Mouse (Mus musculus) neural tube, embryonic 15.5 days (tissue): Measurements from ENCODE around the gene Lypla2. TPM values are rescaled to one million over a fixed set of nuclear protein-coding genes. Genes with fewer than 3 reads are reported as not detected.

ENCODE experiments used
- ATAC-seq: fragments of 200-750 bp; cut with Nextera tagmentation; 2 replicates; pipeline ENCODE4 v1.8.0; 2017; ENCODE audit warnings: mild to moderate bottlenecking, moderate TSS enrichment, moderate library complexity; ENCODE audit not compliant: low FRiP score
- H3K27ac ChIP-seq: fragments of 300-500 bp; sonication (generic); replicated peaks from 2 replicates; pipeline ENCODE4 v1.5.1; 2015; ENCODE audit warnings: mild to moderate bottlenecking, inconsistent platforms
- H3K27me3 ChIP-seq: fragments of 300-500 bp; sonication (generic); replicated peaks from 2 replicates; pipeline ENCODE4 v1.6.1; 2015; ENCODE audit warnings: inconsistent platforms
- H3K36me3 ChIP-seq: fragments of 300-500 bp; sonication (generic); 2 replicates; pipeline ENCODE4 v1.6.1; 2015; ENCODE audit warnings: inconsistent platforms
- H3K4me1 ChIP-seq: fragments of 300-500 bp; sonication (generic); 2 replicates; pipeline ENCODE4 v1.6.1; 2015; ENCODE audit warnings: inconsistent platforms
- H3K4me2 ChIP-seq: fragments of 300-500 bp; sonication (generic); 2 replicates; pipeline ENCODE4 v1.6.1; 2015; ENCODE audit warnings: inconsistent platforms, mild to moderate bottlenecking, moderate library complexity
- H3K4me3 ChIP-seq: fragments of 300-500 bp; sonication (generic); replicated peaks from 2 replicates; pipeline ENCODE4 v1.5.1; 2015; ENCODE audit warnings: mild to moderate bottlenecking, inconsistent platforms
- H3K9ac ChIP-seq: fragments of 300-500 bp; sonication (generic); replicated peaks from 2 replicates; pipeline ENCODE4 v1.6.1; 2015; ENCODE audit warnings: mild to moderate bottlenecking, inconsistent platforms
- H3K9me3 ChIP-seq: fragments of 300-500 bp; sonication (generic); replicated peaks from 2 replicates; pipeline ENCODE4 v1.6.1; 2016; ENCODE audit warnings: inconsistent platforms
- WGBS: fragments of 180-500 bp; shearing (Covaris S2); methylation state at CpG from one replicate; pipeline ENCODE4 v1.1.7; 2015; ENCODE audit warnings: mixed read lengths; 5-methylcytosine and 5-hydroxymethylcytosine counted together
- polyA plus RNA-seq: library from polyadenylated mRNA; unstranded; fragments of >200 nt; fragmentation: Nextera tagmentation; extraction: Ambion mirVana; gene quantifications from 2 replicates; pipeline ENCODE4 v1.2.1, GENCODE M21; 2015

The Lypla2 gene
- polyA plus RNA-seq, 1 experiment from 2014 or later = 211 TPM

DNA sequence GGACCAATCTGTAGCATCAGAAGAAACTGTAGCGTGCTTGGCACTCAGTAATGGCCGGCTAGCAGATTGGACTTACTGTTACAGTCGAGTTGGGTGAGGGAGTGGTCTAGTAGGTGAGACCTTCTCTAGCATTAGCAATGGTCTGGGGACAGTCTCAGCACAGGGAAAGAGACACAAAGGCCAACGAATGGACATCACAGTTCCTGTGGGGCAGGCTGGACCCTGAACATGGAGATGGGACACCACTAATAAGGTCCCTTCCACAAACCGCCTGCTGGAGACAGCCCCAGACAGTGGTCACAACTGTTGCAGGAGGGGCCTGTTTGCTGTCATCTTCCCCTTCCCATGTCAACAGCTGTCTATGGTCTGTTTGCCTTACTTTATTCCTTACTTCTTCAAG lies 10.7 kb downstream of the Lypla2 start:
- Histone ChIP-seq H3K27ac (no peak overlapping the region), H3K27me3 (no peaks in the 10 kb centered on the region), H3K9ac (no peak overlapping the region), H3K4me2 (no peak overlapping the region), H3K4me3 (no peak overlapping the region), H3K36me3 (peaks cover 61% of the 10 kb centered on the region), H3K4me1 (peaks cover 22% of the 10 kb centered on the region), H3K9me3 (no peaks in the 10 kb centered on the region)
- 89% methylated on average over 5 of the region's 5 CpGs for WGBS
- no peak for ATAC-seq

DNA sequence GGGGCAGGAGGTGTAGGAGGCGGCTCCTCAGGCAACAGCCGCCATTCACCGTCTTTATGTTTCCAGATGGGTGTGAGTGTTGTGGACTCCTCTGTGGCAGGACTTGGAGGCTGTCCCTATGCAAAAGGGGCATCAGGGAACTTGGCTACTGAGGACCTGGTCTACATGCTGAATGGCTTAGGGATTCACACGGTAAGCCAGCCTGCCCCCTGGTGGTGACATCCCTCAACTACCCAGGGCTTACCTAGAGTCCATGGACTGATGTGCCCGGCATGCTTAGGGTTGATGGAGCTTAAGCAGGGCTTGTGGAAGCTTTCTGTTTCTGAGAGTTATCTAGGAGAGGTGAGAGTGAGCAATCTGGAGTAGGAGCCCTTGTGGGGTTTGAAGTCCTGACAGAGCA lies 11.7 kb downstream of the Lypla2 start:
- H3K4me2 ChIP-seq = no peak overlapping the region
- H3K27me3 ChIP-seq = no peaks in the 10 kb centered on the region
- WGBS = 21% methylated on average over 5 of the region's 5 CpGs
- peaks cover 22% of the 10 kb centered on the region for H3K4me1 ChIP-seq
- H3K9ac ChIP-seq = no peak overlapping the region
- no peaks in the 10 kb centered on the region for H3K9me3 ChIP-seq
- no peak for ATAC-seq
- H3K36me3 ChIP-seq = peaks cover 58% of the 10 kb centered on the region
- no peak overlapping the region for H3K4me3 ChIP-seq
- no peak overlapping the region for H3K27ac ChIP-seq

DNA sequence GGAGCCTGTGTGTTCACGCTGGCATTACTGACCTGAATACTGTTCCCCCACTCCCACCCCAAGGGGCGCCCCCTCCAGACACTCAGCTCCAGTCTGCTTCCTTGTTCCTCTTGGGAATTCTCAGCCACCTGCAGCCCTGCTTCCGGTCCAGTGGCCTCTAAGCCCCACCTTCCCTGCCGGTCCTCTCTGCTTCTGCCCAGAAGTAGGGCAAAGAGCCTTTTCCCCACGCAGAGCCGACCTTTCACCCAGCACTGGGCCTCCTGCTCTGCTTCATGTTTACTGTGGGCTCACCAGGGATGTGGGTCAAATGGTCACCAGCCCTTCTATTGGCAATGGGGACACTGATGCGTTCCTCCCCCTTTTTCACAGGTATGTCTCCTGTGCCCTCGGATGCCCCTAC lies 14.1 kb downstream of the Lypla2 start:
- 59% methylated on average over 8 of the region's 8 CpGs for WGBS
- H3K4me3 ChIP-seq = no peak overlapping the region
- no peak overlapping the region for H3K27ac ChIP-seq
- peaks cover 7% of the 10 kb centered on the region; the same call in 1 of the 2 replicates for H3K4me1 ChIP-seq
- no peak for ATAC-seq
- no peaks in the 10 kb centered on the region for H3K27me3 ChIP-seq
- H3K36me3 ChIP-seq = peaks cover 63% of the 10 kb centered on the region
- no peak overlapping the region for H3K4me2 ChIP-seq
- no peaks in the 10 kb centered on the region for H3K9me3 ChIP-seq
- H3K9ac ChIP-seq = no peak overlapping the region

DNA sequence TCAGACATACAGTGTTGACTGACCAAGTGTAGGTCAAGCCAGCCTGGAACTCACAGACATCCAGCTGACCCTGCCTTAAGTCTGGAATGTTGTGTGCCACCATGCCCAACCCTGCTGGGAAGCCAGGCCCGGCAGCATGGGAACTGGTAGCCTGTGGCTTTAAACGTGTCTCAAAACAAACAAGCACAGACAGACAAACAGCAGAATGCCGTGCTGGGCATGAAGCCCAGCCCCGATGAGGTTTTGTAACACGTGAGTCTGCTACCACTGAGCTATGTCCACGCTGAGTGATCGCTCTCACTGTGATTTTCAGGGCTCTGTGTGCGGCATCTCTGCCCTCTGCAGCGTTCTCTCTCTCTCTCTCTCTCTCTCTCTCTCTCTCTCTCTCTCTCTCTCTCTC lies 16.5 kb downstream of the Lypla2 start:
- no peak overlapping the region for H3K4me2 ChIP-seq
- H3K4me3 ChIP-seq = no peak overlapping the region
- no peaks in the 10 kb centered on the region for H3K27me3 ChIP-seq
- no peak for ATAC-seq
- H3K27ac ChIP-seq = no peak overlapping the region
- 90% methylated on average over 9 of the region's 9 CpGs for WGBS
- no peaks in the 10 kb centered on the region for H3K9me3 ChIP-seq
- H3K4me1 ChIP-seq = no peaks in the 10 kb centered on the region
- peaks cover 71% of the 10 kb centered on the region for H3K36me3 ChIP-seq
- no peak overlapping the region for H3K9ac ChIP-seq

DNA sequence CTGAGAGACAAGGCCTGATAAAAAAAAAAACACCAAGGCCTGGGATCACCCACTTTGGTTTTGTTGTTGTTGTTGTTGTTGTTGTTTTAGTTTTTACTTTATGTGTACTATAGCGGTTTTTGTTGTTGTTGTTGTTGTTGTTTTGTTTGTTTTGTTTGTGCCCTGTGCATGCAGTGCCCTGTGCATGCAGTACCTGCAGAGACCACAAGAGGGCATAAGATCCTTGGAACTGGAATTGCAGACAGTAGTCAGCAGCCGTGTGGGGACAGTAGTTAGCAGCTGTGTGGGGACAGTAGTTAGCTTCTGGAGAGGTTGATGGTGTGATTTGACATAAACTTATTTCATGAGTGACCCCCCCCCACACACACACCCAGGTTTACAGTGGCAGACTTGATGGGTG lies 18.2 kb downstream of the Lypla2 start:
- 16% methylated on average over 2 of the region's 2 CpGs for WGBS
- Histone ChIP-seq H3K9me3 (no peaks in the 10 kb centered on the region), H3K9ac (no peak overlapping the region), H3K27ac (no peak overlapping the region), H3K27me3 (no peaks in the 10 kb centered on the region), H3K4me1 (0 out of 2 replicates have a peak, but pooled peaks cover 3% of the 10 kb centered on the region), H3K4me2 (no peak overlapping the region), H3K36me3 (peaks cover 60% of the 10 kb centered on the region), H3K4me3 (no peak overlapping the region)
- 0 out of 2 replicates have a peak, but pooled peaks have one; percentile 49 for ATAC-seq

DNA sequence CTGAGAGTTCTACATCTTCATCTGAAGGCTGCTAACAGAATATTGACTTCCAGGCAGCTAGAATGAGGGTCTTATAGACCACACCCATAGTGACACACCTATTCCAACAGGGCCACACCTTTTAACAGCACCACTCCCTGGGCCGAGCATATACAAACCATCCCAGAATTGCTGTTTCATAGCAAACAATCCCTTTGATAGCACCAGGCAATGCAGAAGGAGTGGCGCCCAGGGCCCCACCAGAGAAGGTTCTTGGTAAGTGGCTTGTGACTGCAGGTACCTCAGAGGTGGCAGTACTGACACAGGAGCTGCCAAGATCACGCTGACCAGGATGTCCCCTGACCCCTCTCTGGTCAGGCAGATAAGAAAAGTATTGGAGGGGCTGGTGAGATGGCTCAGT lies 19.2 kb downstream of the Lypla2 start:
- Histone ChIP-seq H3K9me3 (no peaks in the 10 kb centered on the region), H3K9ac (no peak overlapping the region), H3K27ac (no peak overlapping the region), H3K4me1 (peaks cover 10% of the 10 kb centered on the region), H3K4me3 (no peak overlapping the region), H3K4me2 (no peak overlapping the region), H3K27me3 (no peaks in the 10 kb centered on the region), H3K36me3 (peaks cover 49% of the 10 kb centered on the region)
- 95% methylated on average over 3 of the region's 3 CpGs for WGBS
- ATAC-seq = no peak

DNA sequence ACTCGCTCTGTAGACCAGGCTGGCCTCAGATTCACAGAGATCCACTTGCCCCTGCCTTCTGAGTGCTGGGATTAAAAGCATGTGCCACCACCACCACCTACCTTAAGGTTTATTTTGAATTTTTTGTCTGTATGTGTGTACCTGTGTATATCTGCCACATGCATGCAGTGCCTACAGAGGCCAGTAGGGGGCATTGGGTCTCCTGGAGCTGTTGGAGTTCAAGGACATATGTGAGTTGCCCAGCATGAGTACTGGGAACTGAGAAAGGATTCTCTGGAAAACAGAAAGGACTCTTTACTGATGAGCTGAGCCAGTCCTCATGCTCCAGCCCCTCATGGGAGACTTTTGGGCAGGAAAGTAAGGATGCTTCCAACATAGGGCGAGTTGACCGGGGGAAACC lies 20.9 kb downstream of the Lypla2 start:
- H3K4me2 ChIP-seq = no peak overlapping the region
- no peaks in the 10 kb centered on the region for H3K9me3 ChIP-seq
- no peak overlapping the region for H3K27ac ChIP-seq
- no peak overlapping the region for H3K4me3 ChIP-seq
- H3K4me1 ChIP-seq = peaks cover 25% of the 10 kb centered on the region
- no peak overlapping the region for H3K9ac ChIP-seq
- 96% methylated on average over 3 of the region's 3 CpGs for WGBS
- ATAC-seq = no peak
- H3K36me3 ChIP-seq = peaks cover 37% of the 10 kb centered on the region
- no peaks in the 10 kb centered on the region for H3K27me3 ChIP-seq

DNA sequence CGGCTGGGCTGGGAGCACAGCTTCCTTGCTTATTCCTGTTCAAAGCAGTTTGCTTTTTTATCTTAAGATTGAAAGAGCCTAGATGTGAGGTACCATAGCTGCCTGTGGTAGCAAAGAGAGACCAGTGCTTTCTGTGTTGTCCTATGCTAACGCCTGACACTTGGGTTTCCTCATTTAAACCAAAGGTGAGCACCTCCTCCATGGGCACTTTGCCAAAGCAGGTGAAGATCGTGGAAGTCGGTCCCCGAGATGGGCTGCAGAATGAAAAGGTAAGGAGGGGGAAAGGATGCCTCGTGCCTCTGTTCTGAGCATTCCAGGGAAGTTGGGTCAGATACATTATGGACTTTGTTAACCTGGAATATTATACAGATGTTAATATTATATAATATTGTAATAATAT lies 22.1 kb downstream of the Lypla2 start:
- no peaks in the 10 kb centered on the region for H3K9me3 ChIP-seq
- no peaks in the 10 kb centered on the region for H3K27me3 ChIP-seq
- H3K27ac ChIP-seq = no peak overlapping the region
- ATAC-seq = no peak
- WGBS = 92% methylated on average over 6 of the region's 6 CpGs
- peaks cover 31% of the 10 kb centered on the region for H3K4me1 ChIP-seq
- H3K9ac ChIP-seq = no peak overlapping the region
- no peak overlapping the region for H3K4me3 ChIP-seq
- no peak overlapping the region for H3K4me2 ChIP-seq
- H3K36me3 ChIP-seq = peaks cover 29% of the 10 kb centered on the region

DNA sequence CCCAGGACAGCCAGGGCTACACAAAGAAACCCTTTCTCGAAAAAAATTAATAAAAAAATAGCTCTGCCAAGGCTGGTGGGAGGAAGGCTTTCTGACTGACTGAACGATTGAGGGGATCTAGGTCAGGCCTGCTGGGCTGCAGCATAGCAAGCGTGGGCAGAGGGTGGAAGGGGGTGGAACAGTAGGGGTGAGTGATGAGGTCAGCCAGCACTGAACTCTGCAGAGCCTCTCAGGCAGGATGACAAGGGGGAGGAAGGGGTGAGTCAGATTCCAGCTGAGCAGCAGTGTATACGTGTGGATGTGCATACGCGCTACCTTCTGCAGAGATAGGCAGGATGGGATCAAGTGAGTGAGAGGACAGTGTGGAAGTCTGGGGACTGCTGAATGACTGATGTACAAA lies 22.5 kb downstream of the Lypla2 start:
- Histone ChIP-seq H3K4me1 (peaks cover 31% of the 10 kb centered on the region), H3K27ac (no peak overlapping the region), H3K4me2 (no peak overlapping the region), H3K27me3 (no peaks in the 10 kb centered on the region), H3K4me3 (no peak overlapping the region), H3K36me3 (peaks cover 27% of the 10 kb centered on the region), H3K9ac (no peak overlapping the region), H3K9me3 (no peaks in the 10 kb centered on the region)
- no peak for ATAC-seq
- 64% methylated on average over 6 of the region's 6 CpGs for WGBS

DNA sequence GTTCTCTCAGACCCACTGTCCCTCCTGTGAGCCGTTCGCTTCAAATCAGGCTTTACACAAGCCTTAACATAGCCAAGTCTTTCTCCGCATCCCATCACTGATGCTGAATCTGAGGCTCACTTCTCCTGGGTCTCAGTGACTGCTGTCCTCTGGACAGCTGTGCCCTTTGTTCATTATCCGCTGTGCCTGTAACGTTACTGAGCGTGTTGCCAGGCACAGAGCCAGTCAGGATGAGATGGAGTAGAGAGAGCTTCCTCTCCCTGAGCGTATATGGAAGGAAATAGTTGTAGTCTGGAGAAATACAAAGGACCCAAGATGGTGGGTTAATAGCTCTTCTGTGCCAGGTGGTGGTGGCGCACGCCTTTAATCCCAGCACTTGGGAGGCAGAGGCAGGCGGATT lies 23.0 kb downstream of the Lypla2 start:
- H3K9ac ChIP-seq = no peak overlapping the region
- H3K4me2 ChIP-seq = no peak overlapping the region
- H3K4me1 ChIP-seq = peaks cover 31% of the 10 kb centered on the region
- H3K36me3 ChIP-seq = peaks cover 24% of the 10 kb centered on the region
- no peaks in the 10 kb centered on the region for H3K27me3 ChIP-seq
- H3K27ac ChIP-seq = no peak overlapping the region
- no peak for ATAC-seq
- WGBS = 81% methylated on average over 10 of the region's 10 CpGs
- no peak overlapping the region for H3K4me3 ChIP-seq
- no peaks in the 10 kb centered on the region for H3K9me3 ChIP-seq

DNA sequence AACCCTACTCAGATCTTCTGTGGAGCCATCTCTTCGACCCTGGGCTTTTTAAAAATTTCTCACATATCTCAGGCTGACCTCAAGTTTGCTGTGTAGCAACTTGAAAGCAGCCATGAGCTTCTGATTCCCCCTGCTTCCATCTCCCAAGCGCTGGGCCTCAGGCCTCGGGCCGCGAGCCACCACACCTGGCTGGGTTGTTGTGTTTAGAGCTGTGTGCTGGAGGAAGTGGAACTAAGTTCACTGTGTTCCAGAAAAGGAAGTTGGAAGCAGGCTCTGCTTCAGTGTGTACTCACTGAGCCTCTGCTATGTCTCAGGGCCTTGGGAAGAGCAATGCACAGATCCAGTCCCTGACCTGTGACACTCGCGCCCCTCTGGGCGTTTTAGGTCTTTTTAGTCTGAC lies 24.3 kb downstream of the Lypla2 start:
- H3K9me3 ChIP-seq = no peaks in the 10 kb centered on the region
- peaks cover 22% of the 10 kb centered on the region for H3K36me3 ChIP-seq
- H3K27me3 ChIP-seq = no peaks in the 10 kb centered on the region
- 92% methylated on average over 8 of the region's 8 CpGs for WGBS
- H3K9ac ChIP-seq = no peak overlapping the region
- no peak overlapping the region for H3K27ac ChIP-seq
- peaks cover 31% of the 10 kb centered on the region for H3K4me1 ChIP-seq
- ATAC-seq = no peak
- peak overlapping the region; percentile 16; the same call in 1 of the 2 replicates for H3K4me2 ChIP-seq
- H3K4me3 ChIP-seq = no peak overlapping the region

DNA sequence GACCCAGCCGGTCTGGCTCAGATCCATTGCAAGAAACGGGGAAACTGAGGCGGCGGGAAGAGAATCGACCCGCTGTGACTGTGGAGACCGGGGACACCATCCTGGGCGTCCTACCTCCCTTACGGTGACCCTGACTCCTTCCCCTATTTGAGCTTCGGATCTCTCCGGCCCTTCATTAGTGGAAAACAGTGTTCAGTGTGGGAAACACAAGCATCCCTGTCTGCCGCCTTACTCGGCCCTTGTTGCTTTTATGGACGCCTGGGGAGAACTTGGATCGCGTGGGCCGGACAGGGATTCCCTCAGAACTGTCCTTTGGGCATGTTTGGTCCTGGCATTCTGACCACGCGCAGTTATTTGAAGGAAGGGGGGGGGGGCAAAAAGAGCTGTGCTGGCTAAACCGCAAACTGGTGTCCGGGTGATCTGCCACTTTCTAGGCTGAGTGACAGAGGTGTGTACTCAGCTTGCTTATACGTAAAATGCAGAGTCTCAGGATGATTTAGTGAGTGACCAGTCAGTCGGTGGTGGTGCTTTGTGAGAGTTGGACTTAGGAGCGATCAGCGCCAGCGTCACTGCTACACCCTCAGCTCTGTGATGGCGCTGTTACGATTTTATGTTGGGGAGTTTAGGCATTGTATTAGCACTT lies 25.6 kb downstream of the Lypla2 start:
- peaks cover 31% of the 10 kb centered on the region for H3K4me1 ChIP-seq
- H3K27ac ChIP-seq = peak overlapping the region; percentile 80
- WGBS = under 1% methylated on average over 28 of the region's 28 CpGs
- H3K4me2 ChIP-seq = peak overlapping the region; percentile 80
- ATAC-seq = peak; percentile 51
- no peaks in the 10 kb centered on the region for H3K9me3 ChIP-seq
- H3K36me3 ChIP-seq = peaks cover 14% of the 10 kb centered on the region
- peak overlapping the region; percentile 65 for H3K4me3 ChIP-seq
- no peaks in the 10 kb centered on the region for H3K27me3 ChIP-seq
- peak overlapping the region; percentile 84 for H3K9ac ChIP-seq
